Mouse (Mus musculus): ENCODE measurements around the gene Cplx1. TPM values are rescaled to one million over a fixed set of nuclear protein-coding genes. Genes with fewer than 3 reads are reported as not detected.
A peak's percentile ranks its signal among the peaks of the same experiment; 100 is the strongest.
"Not testable (repeated sequence)": the region's sequence is repeated elsewhere in the genome, so short reads cannot be mapped to it uniquely, and the experiment has no call there.

The Cplx1 gene
- polyA plus RNA-seq, 1 experiment = 3.7 TPM

- no peaks in the 10 kb centered on the region for H3K4me1 ChIP-seq (ENCODE audit: control insufficient read depth, insufficient read depth, low read length)
- no peak overlapping the region for H3K27ac ChIP-seq (ENCODE audit: control insufficient read depth, insufficient read depth, low read depth, low read length, poor library complexity)
- 91% methylated on average over 18 of the region's 18 CpGs for WGBS
- TF ChIP-seq POLR2A (IDR thresholded peaks at IDR 0.05; ENCODE audit: borderline replicate concordance, control insufficient read depth, low read depth, low read length) (no peak), CTCF (IDR thresholded peaks at IDR 0.05; ENCODE audit: control insufficient read depth, insufficient read depth, low read length) (no peak)
- H3K4me3 ChIP-seq (replicated peaks; ENCODE audit: control insufficient read depth, low read depth, low read length) = no peak overlapping the region
Measured at GRCm38 (mm10) chr5:108502286-108502685, 47.5 kb downstream of the Cplx1 start.

- no peak overlapping the region for H3K27ac ChIP-seq (ENCODE audit: control insufficient read depth, insufficient read depth, low read depth, low read length, poor library complexity)
- H3K4me3 ChIP-seq (replicated peaks; ENCODE audit: control insufficient read depth, low read depth, low read length) = no peak overlapping the region
- no peaks in the 10 kb centered on the region for H3K4me1 ChIP-seq (ENCODE audit: control insufficient read depth, insufficient read depth, low read length)
- TF ChIP-seq CTCF (IDR thresholded peaks at IDR 0.05; ENCODE audit: control insufficient read depth, insufficient read depth, low read length) = no peak
- no peak for TF ChIP-seq POLR2A (IDR thresholded peaks at IDR 0.05; ENCODE audit: borderline replicate concordance, control insufficient read depth, low read depth, low read length)
- 3% methylated on average over 1 of the region's 1 CpGs for WGBS
Measured at GRCm38 (mm10) chr5:108501573-108501972, 48.3 kb downstream of the Cplx1 start.

GRCm38 (mm10) chr5:108486148-108486547 lies 63.7 kb downstream of the Cplx1 start:
- not testable (repeated sequence) for H3K27ac ChIP-seq (ENCODE audit: control insufficient read depth, insufficient read depth, low read depth, low read length, poor library complexity); H3K4me3 ChIP-seq (replicated peaks; ENCODE audit: control insufficient read depth, low read depth, low read length); H3K4me1 ChIP-seq (ENCODE audit: control insufficient read depth, insufficient read depth, low read length)
- WGBS = 88% methylated on average over 5 of the region's 5 CpGs

- WGBS = 85% methylated on average over 2 of the region's 2 CpGs
- Histone ChIP-seq H3K4me3 (replicated peaks; ENCODE audit: control insufficient read depth, low read depth, low read length) (no peak overlapping the region), H3K4me1 (ENCODE audit: control insufficient read depth, insufficient read depth, low read length) (no peaks in the 10 kb centered on the region), H3K27ac (ENCODE audit: control insufficient read depth, insufficient read depth, low read depth, low read length, poor library complexity) (no peak overlapping the region)
- TF ChIP-seq CTCF (IDR thresholded peaks at IDR 0.05; ENCODE audit: control insufficient read depth, insufficient read depth, low read length) (peak; percentile 67), POLR2A (IDR thresholded peaks at IDR 0.05; ENCODE audit: borderline replicate concordance, control insufficient read depth, low read depth, low read length) (no peak)
Measured at GRCm38 (mm10) chr5:108485239-108485638, 64.6 kb downstream of the Cplx1 start.

GRCm38 (mm10) chr5:108483006-108483405 lies 66.8 kb downstream of the Cplx1 start:
- WGBS = 74% methylated on average over 6 of the region's 6 CpGs
- no peak overlapping the region for H3K27ac ChIP-seq (ENCODE audit: control insufficient read depth, insufficient read depth, low read depth, low read length, poor library complexity)
- no peaks in the 10 kb centered on the region for H3K4me1 ChIP-seq (ENCODE audit: control insufficient read depth, insufficient read depth, low read length)
- no peak overlapping the region for H3K4me3 ChIP-seq (replicated peaks; ENCODE audit: control insufficient read depth, low read depth, low read length)
- TF ChIP-seq POLR2A (IDR thresholded peaks at IDR 0.05; ENCODE audit: borderline replicate concordance, control insufficient read depth, low read depth, low read length) = no peak
- TF ChIP-seq CTCF (IDR thresholded peaks at IDR 0.05; ENCODE audit: control insufficient read depth, insufficient read depth, low read length) = no peak

GRCm38 (mm10) chr5:108475977-108476376 lies 73.8 kb downstream of the Cplx1 start:
- H3K27ac ChIP-seq (ENCODE audit: control insufficient read depth, insufficient read depth, low read depth, low read length, poor library complexity) = no peak overlapping the region
- H3K4me3 ChIP-seq (replicated peaks; ENCODE audit: control insufficient read depth, low read depth, low read length) = no peak overlapping the region
- TF ChIP-seq CTCF (IDR thresholded peaks at IDR 0.05; ENCODE audit: control insufficient read depth, insufficient read depth, low read length) (no peak), POLR2A (IDR thresholded peaks at IDR 0.05; ENCODE audit: borderline replicate concordance, control insufficient read depth, low read depth, low read length) (no peak)
- WGBS = 84% methylated on average over 3 of the region's 3 CpGs
- no peaks in the 10 kb centered on the region; the same call in 1 of the 2 replicates for H3K4me1 ChIP-seq (ENCODE audit: control insufficient read depth, insufficient read depth, low read length)

GRCm38 (mm10) chr5:108473737-108474136 lies 76.1 kb downstream of the Cplx1 start:
- H3K4me3 ChIP-seq (replicated peaks; ENCODE audit: control insufficient read depth, low read depth, low read length) = no peak overlapping the region
- H3K27ac ChIP-seq (ENCODE audit: control insufficient read depth, insufficient read depth, low read depth, low read length, poor library complexity) = no peak overlapping the region
- no peaks in the 10 kb centered on the region; the same call in 1 of the 2 replicates for H3K4me1 ChIP-seq (ENCODE audit: control insufficient read depth, insufficient read depth, low read length)
- no peak for TF ChIP-seq POLR2A (IDR thresholded peaks at IDR 0.05; ENCODE audit: borderline replicate concordance, control insufficient read depth, low read depth, low read length)
- no peak for TF ChIP-seq CTCF (IDR thresholded peaks at IDR 0.05; ENCODE audit: control insufficient read depth, insufficient read depth, low read length)
- 90% methylated on average over 4 of the region's 4 CpGs for WGBS

- Histone ChIP-seq H3K27ac (ENCODE audit: control insufficient read depth, insufficient read depth, low read depth, low read length, poor library complexity) (no peak overlapping the region), H3K4me1 (ENCODE audit: control insufficient read depth, insufficient read depth, low read length) (no peaks in the 10 kb centered on the region; the same call in 1 of the 2 replicates), H3K4me3 (replicated peaks; ENCODE audit: control insufficient read depth, low read depth, low read length) (no peak overlapping the region)
- WGBS = 89% methylated on average over 7 of the region's 7 CpGs
- TF ChIP-seq CTCF (IDR thresholded peaks at IDR 0.05; ENCODE audit: control insufficient read depth, insufficient read depth, low read length) (no peak), POLR2A (IDR thresholded peaks at IDR 0.05; ENCODE audit: borderline replicate concordance, control insufficient read depth, low read depth, low read length) (no peak)
Measured at GRCm38 (mm10) chr5:108469617-108470016, 80.2 kb downstream of the Cplx1 start.

Other genes with a start within 250 kb of the Cplx1 start
- gene Pigg, start 237.4 kb downstream of the Cplx1 start, polyA plus RNA-seq (2011; ENCODE audit: insufficient read depth, insufficient read length, low replicate concordance, missing spikeins) = 0.84 and 1.6 TPM in 2 replicates
- 1.4 and 3.5 TPM in 2 replicates for gene Gm42517, start 182.1 kb downstream of the Cplx1 start, polyA plus RNA-seq (2011; ENCODE audit: insufficient read depth, insufficient read length, low replicate concordance, missing spikeins)
- gene Pde6b, start 161.6 kb downstream of the Cplx1 start, polyA plus RNA-seq (2011; ENCODE audit: insufficient read depth, insufficient read length, low replicate concordance, missing spikeins) = not detected in 2 replicates
- 313 and 485 TPM in 2 replicates for gene Atp5k, start 115.6 kb downstream of the Cplx1 start, polyA plus RNA-seq (2011; ENCODE audit: insufficient read depth, insufficient read length, low replicate concordance, missing spikeins)
- gene Mfsd7a, start 101.1 kb downstream of the Cplx1 start, polyA plus RNA-seq (2011; ENCODE audit: insufficient read depth, insufficient read length, low replicate concordance, missing spikeins) = 5.3 and 11.2 TPM in 2 replicates
- gene Pcgf3, start 88.8 kb downstream of the Cplx1 start, polyA plus RNA-seq (2011; ENCODE audit: insufficient read depth, insufficient read length, low replicate concordance, missing spikeins) = 10.1 and 13.7 TPM in 2 replicates
- gene Gak, start 79.7 kb upstream of the Cplx1 start, polyA plus RNA-seq (2011; ENCODE audit: insufficient read depth, insufficient read length, low replicate concordance, missing spikeins) = 36.4 and 52.3 TPM in 2 replicates
- gene Tmem175, start 79.7 kb upstream of the Cplx1 start, polyA plus RNA-seq (2011; ENCODE audit: insufficient read depth, insufficient read length, low replicate concordance, missing spikeins) = 2.7 and 7.2 TPM in 2 replicates
- 4.4 and 12.4 TPM in 2 replicates for gene Idua, start 110.3 kb upstream of the Cplx1 start, polyA plus RNA-seq (2011; ENCODE audit: insufficient read depth, insufficient read length, low replicate concordance, missing spikeins)
- gene Dgkq, start 119.6 kb upstream of the Cplx1 start, polyA plus RNA-seq (2011; ENCODE audit: insufficient read depth, insufficient read length, low replicate concordance, missing spikeins) = 4.4 and 16.4 TPM in 2 replicates
- gene Slc26a1, start 125.5 kb upstream of the Cplx1 start, polyA plus RNA-seq (2011; ENCODE audit: insufficient read depth, insufficient read length, low replicate concordance, missing spikeins) = 1.8 and 2.2 TPM in 2 replicates
- gene Fgfrl1, start 142.4 kb upstream of the Cplx1 start, polyA plus RNA-seq (2011; ENCODE audit: insufficient read depth, insufficient read length, low replicate concordance, missing spikeins) = 6.4 and 8.2 TPM in 2 replicates
- gene Rnf212, start 225.0 kb upstream of the Cplx1 start, polyA plus RNA-seq (2011; ENCODE audit: insufficient read depth, insufficient read length, low replicate concordance, missing spikeins) = 4.6 and 5.6 TPM in 2 replicates
- not detected in 2 replicates for gene Tmed11, start 245.3 kb upstream of the Cplx1 start, polyA plus RNA-seq (2011; ENCODE audit: insufficient read depth, insufficient read length, low replicate concordance, missing spikeins)

All from bone marrow, adult 2 months (tissue).